Mouse (Mus musculus) bone marrow, adult 2 months (tissue): ENCODE measurements around the gene Endou. TPM values are rescaled to one million over a fixed set of nuclear protein-coding genes. Genes with fewer than 3 reads are reported as not detected.

Experiments used
- H3K27ac ChIP-seq: fragments of 200-500 bp; 2 replicates; pipeline ENCODE4 v1.5.1; 2012; ENCODE audit warnings: low read depth, mild to moderate bottlenecking, control low read depth, inconsistent platforms, low read length; ENCODE audit not compliant: control insufficient read depth, poor library complexity, insufficient read depth
- H3K4me1 ChIP-seq: fragments of 200-500 bp; 2 replicates; pipeline ENCODE4 v1.6.1; 2011; ENCODE audit warnings: low read length; ENCODE audit not compliant: control insufficient read depth, insufficient read depth
- H3K4me3 ChIP-seq: fragments of 200-500 bp; replicated peaks from 2 replicates; pipeline ENCODE3; 2011; ENCODE audit warnings: mild to moderate bottlenecking, low read depth, low read length, control low read depth; ENCODE audit not compliant: control insufficient read depth
- CTCF ChIP-seq: fragments of 200-500 bp; IDR thresholded peaks from 2 replicates; pipeline ENCODE4 v1.5.1; 2011; ENCODE audit warnings: low read length, control low read depth; ENCODE audit not compliant: control insufficient read depth, insufficient read depth
- POLR2A ChIP-seq: fragments of 200-500 bp; IDR thresholded peaks from 2 replicates; pipeline ENCODE4 v1.6.1; 2011; ENCODE audit warnings: low read depth, mild to moderate bottlenecking, control low read depth, low read length, borderline replicate concordance; ENCODE audit not compliant: control insufficient read depth
- WGBS: fragments of 180-500 bp; shearing (Covaris S2); methylation state at CpG from one replicate; pipeline ENCODE4 v1.1.7; 2018; 5-methylcytosine and 5-hydroxymethylcytosine counted together
- polyA plus RNA-seq: library from polyadenylated mRNA; stranded (reverse); fragments of >200 nt; gene quantifications from 2 replicates; pipeline ENCODE4 v1.2.4, GENCODE M21; 2011; ENCODE audit warnings: low replicate concordance; ENCODE audit not compliant: missing spikeins, insufficient read depth, insufficient read length

Gene Endou
- polyA plus RNA-seq = 2.3 and 7.3 TPM in 2 replicates

GRCm38 (mm10) chr15:97731111-97731510 is at the start of gene Endou:
Gene Endou (minus strand): TSS chr15:97731339.
- Histone ChIP-seq H3K4me1 (peaks cover 4% of the 10 kb centered on the region), H3K4me3 (no peak within 1 kb of the TSS), H3K27ac (no peak within 1 kb of the TSS)
- TF ChIP-seq CTCF = no peak
- TF ChIP-seq POLR2A = no peak
- WGBS = 68% methylated on average over 8 of the region's 8 CpGs

DNA sequence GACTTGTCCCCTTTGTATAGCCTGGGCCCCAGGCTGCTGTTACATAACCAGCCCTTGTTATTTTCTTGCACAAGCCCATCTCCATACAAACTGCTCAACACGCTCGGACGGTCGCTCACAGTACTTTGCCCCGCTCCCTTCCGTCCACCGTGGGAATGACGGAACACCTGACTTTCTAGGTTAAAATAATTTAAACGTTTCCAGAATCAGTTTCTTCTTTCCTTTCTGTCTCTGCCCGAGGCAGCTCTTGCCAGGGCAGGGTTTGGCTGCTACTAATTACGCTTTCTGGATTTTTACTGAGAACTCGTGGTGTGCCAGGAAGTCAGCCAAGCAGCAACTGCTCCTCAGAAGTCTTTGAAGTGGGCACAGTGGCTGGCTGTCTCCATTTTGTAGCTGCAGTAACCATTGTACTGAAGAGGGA is 49.5 kb upstream of the Endou start:
- Histone ChIP-seq H3K4me3 (no peak overlapping the region), H3K27ac (peak overlapping the region; percentile 38), H3K4me1 (peaks cover 2% of the 10 kb centered on the region)
- WGBS = 34% methylated on average over 12 of the region's 12 CpGs
- TF ChIP-seq POLR2A = no peak
- TF ChIP-seq CTCF = no peak

GRCm38 (mm10) chr15:97779576-97779975 is 48.4 kb upstream of the Endou start:
- WGBS = 55% methylated on average over 1 of the region's 1 CpGs
- H3K4me1 ChIP-seq = peaks cover 2% of the 10 kb centered on the region
- H3K27ac ChIP-seq = no peak overlapping the region
- TF ChIP-seq CTCF (no peak), POLR2A (no peak)
- no peak overlapping the region for H3K4me3 ChIP-seq

DNA sequence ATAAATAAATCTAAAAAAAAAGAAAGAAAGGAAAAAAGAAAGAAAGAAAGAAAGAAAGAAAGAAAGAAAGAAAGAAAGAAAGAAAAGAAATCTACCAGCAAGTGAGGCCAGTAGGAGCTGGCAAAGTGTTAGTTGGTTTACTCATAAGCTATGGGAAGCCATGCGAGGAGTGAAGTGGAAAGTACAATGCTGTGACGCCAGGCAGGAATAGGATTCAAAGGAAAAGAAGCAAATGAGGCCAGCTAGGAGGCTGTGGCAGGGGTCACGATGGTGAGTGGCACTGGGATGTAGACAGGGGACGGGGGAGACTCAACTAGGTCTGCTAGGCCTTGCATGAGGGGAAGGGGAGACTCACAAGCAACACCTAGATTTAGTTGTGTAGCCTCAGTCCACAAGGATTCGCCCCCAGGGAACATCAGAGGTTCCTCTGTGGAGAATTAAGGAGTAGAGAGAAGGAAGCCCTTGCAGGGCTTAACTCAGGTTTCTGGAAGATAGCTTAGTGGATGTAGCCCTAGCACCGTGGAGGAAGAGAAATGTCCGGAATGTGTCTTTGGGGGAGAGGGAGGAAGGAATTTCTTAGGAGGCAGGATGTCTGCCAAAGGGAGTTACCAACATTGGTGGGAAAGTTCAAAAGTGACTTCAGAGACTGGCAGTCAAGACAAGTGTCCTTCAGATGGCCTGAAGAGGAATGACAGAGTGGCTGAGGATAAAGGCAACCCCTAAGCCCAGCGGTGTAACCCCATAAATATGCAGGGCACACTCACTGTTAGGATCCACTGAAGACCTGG is 47.4 kb upstream of the Endou start, which contains the start of gene Slc48a1:
Gene Slc48a1, plus strand, starts transcription at position 210 of the 788 bp plus-strand sequence.
- no peak within 1 kb of the TSS for H3K27ac ChIP-seq
- peaks cover 2% of the 10 kb centered on the region for H3K4me1 ChIP-seq
- 84% methylated on average over 8 of the region's 8 CpGs for WGBS
- no peak within 1 kb of the TSS for H3K4me3 ChIP-seq
- TF ChIP-seq POLR2A = no peak
- no peak for TF ChIP-seq CTCF

GRCm38 (mm10) chr15:97776919-97777318 is 45.8 kb upstream of the Endou start:
- TF ChIP-seq CTCF = no peak
- no peak for TF ChIP-seq POLR2A
- Histone ChIP-seq H3K27ac (no peak overlapping the region), H3K4me3 (no peak overlapping the region), H3K4me1 (peaks cover 2% of the 10 kb centered on the region; the same call in 1 of the 2 replicates)
- 86% methylated on average over 6 of the region's 6 CpGs for WGBS

- no peak for TF ChIP-seq POLR2A
- TF ChIP-seq CTCF = peak; percentile 88
- Histone ChIP-seq H3K4me3 (no peak overlapping the region), H3K4me1 (peaks cover 2% of the 10 kb centered on the region; the same call in 1 of the 2 replicates), H3K27ac (no peak overlapping the region)
- WGBS = 11% methylated on average over 8 of the region's 8 CpGs
Observed at GRCm38 (mm10) chr15:97776514-97776913, 45.4 kb upstream of the Endou start.

- no peak overlapping the region; the same call in 1 of the 2 replicates for H3K27ac ChIP-seq
- no peak overlapping the region for H3K4me3 ChIP-seq
- 40% methylated on average over 5 of the region's 5 CpGs for WGBS
- no peaks in the 10 kb centered on the region for H3K4me1 ChIP-seq
- TF ChIP-seq POLR2A (no peak), CTCF (no peak)
Observed at GRCm38 (mm10) chr15:97773961-97774370, 42.8 kb upstream of the Endou start.

GRCm38 (mm10) chr15:97773108-97773507 is 42.0 kb upstream of the Endou start:
- Histone ChIP-seq H3K27ac (no peak overlapping the region), H3K4me3 (no peak overlapping the region), H3K4me1 (peaks cover 2% of the 10 kb centered on the region)
- WGBS = 69% methylated on average over 5 of the region's 5 CpGs
- no peak for TF ChIP-seq POLR2A
